Mouse (Mus musculus) ovary, postnatal 36 days (tissue): ENCODE data around the gene Pcnp.
A peak's percentile ranks its signal among the peaks of the same experiment; 100 is the strongest.

ENCODE experiments used
- DNase-seq: peaks from one replicate; pipeline ENCODE4 v3.0.0; 2022; ENCODE audit warnings: low spot score, mixed read lengths

Gene Pcnp

DNA sequence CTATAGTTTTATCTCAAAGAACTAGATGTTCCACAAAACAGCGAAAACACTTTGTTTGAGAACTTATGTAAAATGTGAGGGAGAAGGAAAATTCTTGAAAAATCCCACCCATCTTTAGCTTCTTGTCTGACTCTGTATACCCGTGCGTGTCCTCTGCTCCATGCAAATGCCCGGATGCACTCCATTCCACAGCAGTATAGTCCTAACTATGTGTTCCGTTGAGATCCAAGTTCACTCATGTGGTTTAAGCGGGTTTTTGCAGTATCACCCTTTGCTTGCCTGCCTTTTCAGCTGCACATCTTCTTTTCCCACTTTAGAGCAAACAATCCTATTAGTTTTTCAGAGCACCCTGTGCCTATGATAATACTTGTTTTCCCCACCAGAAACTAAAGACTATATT lies 7.0 kb upstream of the Pcnp start:
- DNase-seq, result no peak

DNA sequence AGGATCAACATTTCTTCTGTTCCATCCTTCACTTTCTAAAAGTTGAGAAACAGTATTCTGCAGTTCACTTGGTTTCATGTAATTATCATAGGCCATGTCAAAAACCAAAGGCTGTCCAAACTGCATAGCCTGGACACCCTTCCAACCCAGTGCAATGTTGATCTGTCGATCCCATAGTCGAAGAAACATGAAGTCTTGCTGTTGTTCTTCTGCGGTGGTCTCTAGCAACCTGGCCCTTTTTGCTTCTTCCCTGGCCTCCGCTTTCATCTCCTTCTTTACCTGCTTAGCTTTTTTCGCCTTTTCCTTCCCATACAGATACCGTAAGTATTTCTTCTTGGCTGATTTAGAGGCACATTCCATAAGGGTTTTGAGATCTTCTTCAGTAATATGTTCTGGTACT lies 5.0 kb upstream of the Pcnp start:
- DNase-seq, result no peak

DNA sequence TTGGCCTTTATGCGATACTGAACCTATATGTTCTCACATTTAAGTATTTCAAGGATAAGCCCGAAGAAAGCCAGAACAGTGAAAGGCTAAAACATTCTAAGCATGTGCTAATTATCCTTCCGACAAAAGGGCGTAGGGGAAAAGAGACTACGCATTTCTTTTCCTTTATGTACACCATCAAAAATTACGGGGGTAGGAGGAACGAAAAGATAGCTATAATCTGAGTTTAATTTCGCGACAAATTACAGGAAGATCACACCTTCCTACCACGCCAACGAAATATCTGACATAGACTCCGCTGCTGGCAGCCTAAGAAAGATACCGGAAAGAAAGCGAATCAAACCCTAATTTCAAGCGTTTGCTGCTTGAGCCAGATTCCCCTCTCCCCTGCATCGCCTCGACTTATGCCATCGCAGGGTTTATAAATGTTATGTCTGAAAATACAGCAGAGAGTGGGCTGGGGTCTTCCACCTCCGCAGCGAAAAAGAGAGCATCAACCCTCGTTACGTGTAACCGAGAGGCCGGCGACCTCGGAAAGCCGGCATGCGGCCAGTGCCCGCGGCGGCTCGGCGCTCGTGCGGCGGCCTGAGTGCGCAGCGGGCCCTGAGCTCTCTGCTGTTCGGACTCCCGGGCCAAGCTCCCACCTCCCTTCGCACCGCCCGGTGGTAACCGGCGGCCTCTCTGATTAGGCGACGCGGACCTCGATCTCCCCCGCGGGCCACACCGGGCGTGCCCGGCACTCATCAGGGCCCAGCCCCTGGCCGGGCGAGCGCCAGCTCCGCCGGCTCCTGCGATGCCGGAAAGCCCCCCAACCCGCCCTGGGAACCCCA lies 602 bp downstream of the Pcnp start:
- no peak for DNase-seq

DNA sequence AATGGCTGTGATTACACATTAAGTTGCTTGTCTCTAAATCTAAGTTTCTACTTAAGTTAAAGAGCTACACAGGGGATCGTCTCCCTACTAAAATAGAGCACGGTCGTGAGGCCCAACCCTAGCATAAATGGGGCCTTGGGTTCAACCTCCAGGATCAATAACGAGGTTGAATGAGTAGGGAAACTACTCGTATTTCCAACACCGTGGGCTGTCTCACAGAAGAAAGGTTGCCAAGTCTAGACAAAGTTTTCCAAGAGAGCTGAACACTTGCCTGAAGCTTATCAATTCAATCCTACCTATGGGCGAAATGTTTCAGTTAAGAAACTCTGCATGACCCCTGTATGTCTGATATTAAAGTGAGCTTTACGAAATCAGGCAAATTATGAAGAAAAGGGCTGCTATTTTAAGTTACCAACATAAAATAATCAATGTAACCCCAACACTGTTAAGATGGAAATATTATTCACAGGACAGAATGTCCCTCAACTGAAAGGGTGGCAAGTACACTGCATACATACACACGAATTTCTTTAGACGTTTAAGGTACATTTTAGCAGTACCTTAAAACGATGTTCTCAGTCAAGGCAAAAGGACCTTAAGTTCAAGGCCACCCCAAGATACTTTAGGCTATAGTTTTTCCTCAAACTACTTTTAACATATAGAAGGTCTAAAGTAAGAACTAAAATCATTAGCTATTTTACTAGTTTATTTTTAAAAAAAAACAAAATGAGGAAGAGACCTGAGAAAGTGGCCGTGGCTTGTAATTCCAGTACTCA lies 1.5 kb downstream of the Pcnp start:
- no peak for DNase-seq

DNA sequence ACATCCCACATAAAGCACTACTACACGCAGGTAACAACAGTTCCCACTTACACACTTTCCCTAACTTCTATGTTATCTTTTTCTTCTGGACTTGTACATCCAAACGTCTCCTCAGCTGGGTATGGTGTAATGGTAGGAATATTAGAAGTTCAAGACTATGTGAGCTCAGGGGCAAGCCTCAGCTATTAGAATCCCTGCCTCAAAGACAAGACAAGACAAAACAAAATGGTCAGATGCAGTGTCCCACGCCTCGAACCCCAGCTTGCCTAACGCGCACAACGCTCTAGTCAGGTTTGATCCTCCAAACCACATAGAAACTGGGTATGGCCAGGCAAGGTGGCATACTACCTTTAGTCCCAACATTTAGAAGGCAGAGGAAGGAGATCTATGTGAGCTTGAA lies 9.9 kb downstream of the Pcnp start:
- no peak for DNase-seq

DNA sequence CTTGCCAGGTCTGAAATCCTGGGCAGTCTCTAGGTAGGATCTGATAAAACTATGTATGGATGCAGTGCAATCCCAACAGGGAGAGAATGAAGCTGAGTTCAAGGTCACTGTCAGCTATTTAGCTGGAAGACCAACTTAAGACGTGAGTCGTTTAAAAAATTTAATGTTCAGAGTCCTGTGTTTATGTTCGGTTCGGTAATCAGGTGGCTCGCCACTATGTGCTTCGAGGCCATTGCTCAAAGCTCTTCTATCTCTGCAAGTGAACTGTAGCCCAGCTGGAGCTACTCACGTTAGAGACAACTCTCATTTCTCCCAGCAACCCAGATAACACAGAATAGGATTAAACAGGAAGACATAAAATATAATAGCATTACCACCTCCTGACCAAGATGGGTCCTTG lies 15.5 kb downstream of the Pcnp start:
- DNase-seq, result no peak

DNA sequence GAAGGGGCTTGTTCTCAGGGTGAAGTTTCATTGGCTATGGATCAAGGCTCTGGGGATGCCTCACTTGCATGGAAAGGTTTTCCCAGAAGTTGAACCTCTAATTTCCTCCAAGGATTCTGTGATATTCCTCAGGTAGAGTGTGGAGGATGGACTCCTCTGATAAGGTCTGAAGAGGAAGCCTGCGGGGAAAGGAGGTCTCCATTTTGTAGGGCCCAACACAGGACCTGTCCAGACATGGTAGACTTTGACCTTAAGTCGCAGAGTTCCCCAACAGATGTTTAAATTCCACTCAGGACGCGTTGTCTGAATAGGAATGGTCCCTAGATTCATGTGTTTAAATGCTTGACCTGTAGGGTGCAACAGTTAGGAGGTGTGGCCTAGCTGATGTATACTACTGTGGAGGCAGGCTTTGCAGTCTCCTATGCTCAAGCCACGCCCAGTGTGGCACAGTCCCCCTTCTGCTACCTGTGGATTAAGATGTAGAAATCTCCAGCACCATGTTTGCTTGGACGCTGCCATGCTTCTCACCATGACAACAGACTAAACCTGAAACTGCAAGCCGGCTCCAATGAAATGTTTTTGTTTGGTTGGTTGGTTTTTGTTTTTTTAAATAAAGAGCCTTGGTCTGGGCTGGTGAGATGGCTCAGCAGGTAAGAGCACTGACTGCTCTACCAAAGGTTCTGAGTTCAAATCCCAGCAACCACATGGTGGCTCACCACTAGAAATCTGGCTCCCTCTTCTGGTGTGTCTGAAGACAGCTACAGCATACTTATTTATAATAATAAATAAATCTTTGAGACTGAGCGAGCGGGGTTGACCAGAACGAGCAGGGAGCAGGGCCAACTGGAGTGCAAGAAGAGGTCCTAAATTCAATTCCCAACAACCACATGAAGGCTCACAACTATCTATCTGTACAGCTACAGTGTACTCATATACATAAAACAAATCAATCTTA lies 16.5 kb downstream of the Pcnp start:
- no peak for DNase-seq

DNA sequence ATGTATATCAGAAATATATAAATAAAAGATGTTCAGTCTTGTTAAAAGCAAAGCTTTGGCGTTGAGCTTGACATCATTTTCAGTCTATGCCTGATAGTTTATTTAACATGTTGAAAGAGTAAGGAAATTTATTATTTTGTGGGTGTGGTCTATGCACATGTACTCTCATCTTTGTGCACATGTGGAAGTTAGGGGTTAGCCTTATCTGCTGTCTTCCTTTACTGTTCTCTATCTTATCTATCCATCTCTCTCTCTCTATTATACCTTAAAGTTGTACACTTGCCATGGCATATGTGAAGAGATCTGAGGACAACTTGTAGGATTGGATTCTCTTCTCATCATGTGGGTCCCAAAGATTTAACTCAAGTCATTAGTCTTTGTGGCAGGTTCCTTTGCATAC lies 20.7 kb downstream of the Pcnp start:
- DNase-seq, result no peak

DNA sequence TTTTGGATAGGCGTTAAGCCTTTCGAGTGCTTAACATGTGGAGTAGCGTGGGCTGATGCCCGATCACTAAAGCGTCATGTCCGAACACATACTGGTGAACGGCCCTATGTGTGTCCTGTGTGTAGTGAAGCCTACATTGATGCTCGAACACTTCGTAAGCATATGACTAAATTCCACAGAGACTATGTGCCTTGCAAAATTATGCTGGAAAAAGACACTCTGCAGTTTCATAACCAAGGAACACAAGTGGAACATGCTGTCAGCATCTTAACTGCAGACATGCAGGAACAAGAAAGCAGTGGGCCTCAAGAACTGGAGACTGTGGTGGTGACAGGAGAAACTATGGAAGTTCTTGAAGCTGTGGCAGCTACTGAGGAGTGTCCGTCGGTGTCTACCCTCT lies 22.7 kb downstream of the Pcnp start:
- DNase-seq, result no peak

DNA sequence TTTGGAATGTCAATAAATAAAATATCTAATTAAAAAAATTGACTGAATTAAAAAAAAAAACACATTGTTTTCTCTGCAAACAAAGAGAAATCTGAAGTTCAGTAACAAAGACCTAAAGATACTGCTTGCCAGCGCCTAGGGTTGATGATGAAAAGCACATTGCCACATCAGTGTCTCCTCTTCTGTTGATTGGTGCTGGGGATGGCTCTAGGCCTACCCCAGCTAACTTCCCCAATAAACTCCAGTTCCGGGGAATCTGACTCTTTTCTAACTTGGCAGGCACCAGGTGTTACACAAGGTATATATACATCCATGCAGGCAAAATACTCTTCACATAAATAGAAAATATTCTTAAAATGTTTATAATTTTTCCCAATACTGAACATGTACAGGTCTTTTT lies 35.3 kb downstream of the Pcnp start:
- no peak for DNase-seq

DNA sequence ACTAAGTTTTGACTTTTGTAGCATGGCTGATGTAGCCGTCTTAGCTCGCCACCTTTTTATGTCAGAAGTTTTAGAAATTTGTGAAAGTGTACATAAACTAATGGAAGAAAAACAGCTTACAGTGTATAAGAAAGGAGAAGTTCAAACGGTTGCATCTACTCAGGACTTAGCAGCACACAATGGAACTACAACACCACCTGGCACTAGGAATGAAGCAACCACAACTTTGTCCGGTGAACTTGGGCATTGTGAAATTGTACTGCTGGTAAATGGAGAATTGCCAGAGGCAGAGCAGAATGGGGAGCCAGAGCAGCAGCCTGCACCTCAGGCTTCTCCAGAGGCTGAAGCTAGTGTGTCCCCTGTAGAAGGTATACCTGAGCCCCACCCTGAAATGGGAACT lies 39.2 kb downstream of the Pcnp start:
- no peak for DNase-seq

DNA sequence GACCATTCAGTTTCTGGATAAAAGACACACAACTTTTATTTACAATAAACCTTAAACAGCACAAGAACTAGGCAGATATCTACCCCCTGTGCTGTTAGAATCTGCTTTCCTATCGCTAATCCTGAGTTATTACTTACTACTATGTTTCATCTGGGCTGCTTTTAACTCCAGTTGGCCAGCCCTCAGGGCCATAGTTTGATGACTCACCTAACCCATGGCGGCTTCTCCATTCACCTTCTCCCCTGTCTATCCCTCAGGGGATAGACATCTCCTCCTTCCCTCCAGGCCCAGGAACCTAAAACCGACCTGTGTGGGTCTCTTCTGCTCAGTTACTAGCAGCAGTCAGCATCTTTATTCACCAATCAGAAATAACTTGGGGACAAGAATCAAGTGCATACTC lies 43.5 kb downstream of the Pcnp start:
- DNase-seq, result no peak

DNA sequence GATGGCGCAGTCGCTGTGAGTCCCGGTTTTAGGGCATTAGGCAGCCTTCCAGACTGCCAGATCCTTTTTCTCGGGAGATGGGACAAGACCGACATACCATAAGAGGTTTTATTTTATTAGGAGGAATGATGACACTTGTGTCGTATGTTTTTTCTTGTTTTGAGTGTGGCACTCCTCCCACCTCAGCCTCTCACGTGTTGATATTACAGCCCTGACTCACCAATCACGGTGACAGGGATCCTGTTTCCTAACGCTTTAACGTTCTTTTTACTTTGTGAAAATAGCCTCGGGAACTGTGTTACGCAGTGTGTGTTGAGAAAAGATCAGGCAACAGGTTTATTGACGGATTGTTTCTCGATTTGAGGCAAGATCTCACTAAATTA lies 54.6 kb downstream of the Pcnp start:
- no peak for DNase-seq

DNA sequence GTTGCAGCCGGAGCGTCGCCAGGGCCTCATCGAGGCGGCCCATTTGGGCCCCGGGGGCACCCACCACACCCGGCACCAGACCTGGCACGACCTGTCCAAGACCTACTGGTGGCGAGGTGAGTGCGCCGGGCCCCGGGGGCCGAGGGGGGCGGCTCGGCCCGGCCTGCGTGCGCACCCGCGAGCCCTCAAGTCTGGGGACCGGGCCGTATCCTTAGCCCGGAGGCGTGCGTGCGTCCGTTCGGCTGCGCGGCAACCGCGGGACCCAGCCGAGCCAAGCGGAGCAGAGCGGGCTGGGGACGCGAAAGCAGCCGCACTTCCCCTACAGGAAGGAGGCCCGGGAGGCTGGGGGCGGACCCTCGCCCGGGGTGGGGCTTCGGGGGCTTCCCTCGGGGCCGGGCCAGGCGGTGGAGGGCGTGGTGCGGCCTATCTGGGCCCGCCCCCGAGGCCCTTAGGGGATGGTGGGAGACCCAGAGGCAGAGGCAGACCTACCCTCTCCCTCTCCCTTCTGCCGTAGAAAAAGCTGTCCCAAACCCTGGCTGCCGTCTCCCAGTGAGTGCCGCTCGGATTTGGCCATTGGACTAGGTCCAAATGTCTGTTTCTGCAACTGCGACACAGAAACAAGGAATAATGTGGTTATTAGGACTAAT lies 55.2 kb downstream of the Pcnp start:
- peak; percentile 91 for DNase-seq

DNA sequence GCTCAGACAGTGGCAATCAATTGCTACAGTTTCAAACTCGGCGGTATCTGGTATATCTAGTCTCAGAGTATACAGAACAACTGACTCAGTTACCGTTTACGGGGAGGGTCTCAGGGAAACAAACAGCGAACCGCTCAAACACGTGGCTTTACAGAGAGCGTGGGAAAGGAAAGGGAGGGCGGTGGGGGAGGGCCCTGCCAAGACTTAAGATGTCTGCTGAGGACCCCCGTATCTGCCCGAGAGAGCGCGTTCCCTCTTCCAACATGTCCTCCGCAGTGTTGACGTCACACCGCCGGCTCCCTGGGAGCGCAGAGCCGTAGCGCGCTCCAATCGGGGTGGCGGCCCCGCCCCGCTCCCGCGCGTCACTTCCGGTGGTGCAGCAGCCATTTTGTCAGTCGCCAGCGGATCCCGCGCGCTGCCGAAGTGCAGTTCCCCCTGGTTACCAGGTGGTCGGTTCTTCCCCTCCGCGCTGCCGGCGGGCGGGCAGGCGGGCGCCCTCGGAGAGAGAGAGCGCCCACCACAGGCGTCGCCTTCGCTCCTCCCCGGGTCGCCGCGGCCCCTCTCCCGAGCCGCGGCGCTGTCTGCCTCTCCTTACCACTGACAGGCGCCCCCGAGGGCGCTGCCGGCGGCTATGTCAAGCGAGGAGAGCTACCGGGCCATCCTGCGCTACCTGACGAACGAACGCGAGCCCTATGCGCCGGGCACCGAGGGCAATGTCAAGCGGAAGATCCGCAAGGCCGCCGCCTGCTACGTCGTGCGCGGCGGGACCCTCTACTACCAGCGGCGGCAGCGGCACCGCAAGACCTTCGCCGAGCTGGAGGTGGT lies 55.9 kb downstream of the Pcnp start, which contains the start of gene Zbtb11:
Gene Zbtb11, plus strand, starts transcription at position 453 of the 825 bp plus-strand sequence.
- peak; percentile 99 for DNase-seq

DNA sequence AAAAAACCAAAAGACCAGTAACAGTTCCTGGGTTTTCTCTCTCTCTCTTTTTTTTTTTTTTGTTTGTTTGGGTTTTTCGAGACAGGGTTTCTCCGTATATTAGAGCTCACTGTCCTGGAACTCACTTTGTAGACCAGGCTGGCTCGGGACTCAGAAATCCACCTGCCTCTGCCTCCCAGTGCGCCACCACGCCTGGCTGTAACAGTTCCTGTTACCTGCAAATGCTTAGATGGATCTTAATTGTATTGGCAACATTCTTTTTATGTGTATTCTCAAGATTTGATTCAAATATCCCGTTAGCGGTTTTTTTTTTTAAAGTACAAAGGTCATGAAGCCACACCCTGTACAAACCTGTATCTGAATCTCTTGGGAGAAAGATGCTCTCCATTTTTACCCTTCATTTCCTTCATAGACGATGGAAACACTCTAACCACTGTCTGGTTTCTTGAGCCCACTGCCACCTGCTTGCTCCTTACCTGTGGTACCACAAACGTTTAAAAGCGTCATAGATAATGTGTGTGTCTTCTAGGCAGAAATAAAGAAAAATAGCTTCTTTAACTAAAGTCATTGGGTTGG lies 56.8 kb downstream of the Pcnp start:
- DNase-seq, result no peak

DNA sequence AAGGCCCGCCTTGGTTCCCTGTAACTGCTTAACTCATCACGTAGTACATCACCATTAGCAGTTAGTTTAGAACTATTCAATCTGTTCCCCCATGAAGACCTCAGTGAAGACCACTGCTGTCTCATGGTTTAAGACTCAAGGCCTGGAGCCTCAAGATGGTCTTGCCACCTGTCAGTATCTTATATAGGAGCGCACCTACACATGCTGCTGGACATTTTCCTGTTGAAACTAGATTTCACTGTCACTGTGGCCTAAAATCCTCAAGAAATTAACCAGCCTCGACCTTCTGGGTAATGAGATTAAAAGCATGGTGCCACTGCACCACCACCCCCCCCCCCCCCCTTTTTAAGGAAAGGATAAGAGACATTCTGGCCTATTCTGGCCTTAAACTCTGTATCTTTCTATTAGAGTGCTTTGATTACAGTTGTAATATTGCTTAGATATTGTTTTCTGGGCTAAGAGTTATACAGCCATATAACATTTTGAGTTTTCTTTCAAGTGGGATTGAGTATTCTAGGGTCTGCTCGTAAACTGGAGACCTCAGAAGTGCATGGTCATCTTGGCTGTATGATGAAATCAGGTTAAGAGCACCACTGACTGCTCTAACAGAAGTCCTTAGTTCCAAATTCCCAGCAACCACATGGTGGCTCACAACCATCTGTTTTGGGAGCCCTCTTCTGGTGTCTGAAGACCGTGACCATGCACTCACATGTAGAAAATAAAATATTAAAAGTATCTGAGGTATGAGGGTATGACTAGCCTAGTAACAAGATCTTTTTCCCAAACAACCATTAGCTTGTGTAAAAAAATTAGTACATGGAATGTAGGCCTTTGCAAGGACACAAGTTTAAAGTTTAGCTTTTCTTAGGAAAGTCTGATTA lies 57.6 kb downstream of the Pcnp start:
- DNase-seq, result no peak

DNA sequence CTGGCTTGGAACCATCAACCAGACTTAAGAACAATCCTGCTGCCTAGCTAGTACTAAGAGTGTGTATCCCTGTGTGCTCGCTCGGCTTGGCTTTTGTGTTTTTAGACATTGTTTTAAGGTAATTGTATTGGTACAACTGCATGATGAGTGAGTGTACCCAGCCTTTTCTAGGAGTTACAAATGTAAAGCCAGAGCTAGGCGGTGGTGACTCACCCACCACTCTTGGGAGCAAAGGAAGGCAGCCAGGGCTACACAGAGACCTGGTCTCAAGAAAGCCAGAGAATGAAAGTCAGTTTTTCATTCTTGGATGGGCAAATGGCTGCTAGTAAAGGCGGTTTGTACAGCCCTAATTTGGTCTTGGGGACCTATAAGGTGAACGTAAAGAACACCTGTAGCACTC lies 59.1 kb downstream of the Pcnp start:
- no peak for DNase-seq

DNA sequence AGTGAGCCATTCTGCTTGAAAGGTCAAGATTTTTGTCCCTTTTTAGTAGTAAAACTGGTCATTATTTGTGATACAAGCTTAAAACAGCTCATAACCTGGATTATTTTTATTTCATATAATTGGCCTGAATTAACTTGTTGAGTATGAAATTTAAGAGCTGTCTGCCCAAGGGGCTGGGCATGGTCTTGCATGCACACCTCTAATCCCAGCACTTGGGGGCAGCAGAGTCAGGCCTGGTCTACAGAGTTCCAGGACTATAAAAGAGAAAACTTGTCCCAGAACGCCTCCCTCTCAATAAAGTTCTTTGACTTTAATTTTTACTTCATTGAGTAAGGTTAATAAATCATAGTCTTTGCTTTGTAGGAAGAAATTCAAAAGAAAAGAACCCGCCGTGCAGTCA lies 60.4 kb downstream of the Pcnp start:
- peak; percentile 38 for DNase-seq

DNA sequence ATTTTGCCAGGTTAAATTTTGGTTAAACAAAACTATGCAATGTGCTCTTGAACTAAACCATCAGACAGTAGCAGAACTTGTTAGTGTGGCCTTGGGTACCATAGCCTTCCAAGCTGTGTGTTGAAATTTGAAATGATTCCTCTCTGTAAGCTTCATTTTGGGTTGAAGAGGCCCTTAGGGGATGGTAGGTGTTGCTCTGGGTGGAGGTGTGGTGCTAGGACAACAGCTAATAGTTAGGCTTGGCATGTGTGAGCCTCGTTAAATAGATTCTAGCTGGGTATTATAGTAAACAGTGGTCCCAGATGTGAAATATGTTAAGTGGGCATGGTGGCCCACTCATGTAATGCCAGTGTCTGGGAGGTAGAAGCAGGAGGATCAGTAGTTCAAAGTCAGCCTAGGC lies 62.3 kb downstream of the Pcnp start:
- DNase-seq, result no peak
